Mouse (Mus musculus): Measurements from ENCODE around the gene Ssc5d. TPM values are rescaled to one million over a fixed set of nuclear protein-coding genes. Genes with fewer than 3 reads are reported as not detected.
"Not testable (repeated sequence)": the region's sequence is repeated elsewhere in the genome, so short reads cannot be mapped to it uniquely, and the experiment has no call there.

The Ssc5d gene
- 1 to 10 TPM; 1.4 to 2.3 TPM for total RNA-seq (2021)

DNA sequence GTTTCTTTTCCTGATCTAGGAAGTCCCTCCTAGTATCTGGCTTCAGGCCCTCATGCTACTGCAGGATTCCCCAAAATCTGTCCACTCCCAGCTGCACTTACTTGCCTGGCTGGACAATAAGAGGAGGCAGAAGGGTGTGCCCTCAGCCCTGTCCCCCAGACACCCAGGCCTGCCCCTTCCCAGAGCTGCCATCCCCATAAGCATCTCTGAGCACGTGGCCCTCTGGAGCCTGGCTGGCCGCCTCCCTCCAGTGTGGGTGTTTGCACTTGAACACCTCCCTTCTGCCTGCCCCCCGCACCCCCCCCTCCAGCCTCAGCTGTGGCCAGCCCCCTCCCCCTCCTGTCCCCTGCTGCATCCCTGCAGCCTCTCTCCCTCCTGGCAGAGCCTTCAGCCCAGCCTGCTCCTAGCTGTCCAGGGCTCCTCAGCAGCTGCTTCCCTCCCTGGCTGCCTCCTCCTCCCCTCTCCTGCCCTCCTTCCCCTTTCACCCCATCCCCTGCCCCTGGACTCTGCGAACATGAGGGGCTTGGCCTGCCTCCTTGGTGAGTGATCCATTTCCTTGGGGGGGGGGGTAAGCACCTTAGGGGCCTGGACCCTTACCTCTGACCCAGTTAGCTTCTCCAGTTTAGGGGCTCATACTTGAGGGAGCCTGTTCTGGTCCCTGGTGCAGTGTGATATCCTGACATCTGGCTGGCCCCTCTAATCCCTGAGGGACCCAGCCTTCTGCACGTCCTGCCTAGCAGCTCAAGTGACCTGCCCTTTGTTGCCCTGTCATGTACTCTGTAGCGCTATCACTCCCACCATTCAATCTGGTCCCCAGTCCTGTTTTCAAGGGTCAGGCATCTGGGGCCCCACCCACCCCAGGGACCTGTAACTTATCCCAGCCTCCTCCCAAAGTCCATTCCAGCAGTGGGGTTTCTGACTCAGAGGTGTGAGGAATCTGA, at the start of gene Ssc5d:
Ssc5d (plus strand) TSS at position 345 of the 941 bp plus-strand sequence.
- no peak for DNase-seq (ENCODE audit: extremely low spot score in 1 of 2, low spot score in 1 of 2)

GRCm38 (mm10) chr7:4876753-4877221, 48.8 kb upstream of the Ssc5d start, which contains the start of gene Isoc2a:
TSS of gene Isoc2a (plus strand) at chr7:4877153.
- DNase-seq (ENCODE audit: extremely low spot score in 1 of 2, low spot score in 1 of 2) = peak; percentile 61 to 62

DNA sequence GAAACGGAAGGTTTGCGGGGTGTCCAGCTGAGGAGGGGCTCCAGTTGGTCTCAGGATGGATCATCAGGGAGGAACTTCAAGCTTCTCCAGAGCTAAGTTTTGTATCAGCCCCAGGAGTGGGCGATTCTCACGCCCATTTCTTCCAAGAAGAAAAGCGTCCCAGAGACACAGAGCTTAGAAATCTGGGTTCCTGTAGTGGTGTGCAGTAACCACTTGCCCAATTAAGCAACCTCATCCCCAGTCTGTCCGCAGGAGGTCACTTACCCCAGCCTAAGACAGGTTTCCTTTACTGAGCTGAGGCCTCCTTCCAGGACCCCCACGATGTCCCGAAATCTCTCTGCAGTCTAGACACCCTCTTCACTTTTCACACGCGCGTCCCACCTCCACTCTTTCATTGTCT, 48.4 kb upstream of the Ssc5d start:
- no peak for DNase-seq (ENCODE audit: extremely low spot score in 1 of 2, low spot score in 1 of 2)

DNA sequence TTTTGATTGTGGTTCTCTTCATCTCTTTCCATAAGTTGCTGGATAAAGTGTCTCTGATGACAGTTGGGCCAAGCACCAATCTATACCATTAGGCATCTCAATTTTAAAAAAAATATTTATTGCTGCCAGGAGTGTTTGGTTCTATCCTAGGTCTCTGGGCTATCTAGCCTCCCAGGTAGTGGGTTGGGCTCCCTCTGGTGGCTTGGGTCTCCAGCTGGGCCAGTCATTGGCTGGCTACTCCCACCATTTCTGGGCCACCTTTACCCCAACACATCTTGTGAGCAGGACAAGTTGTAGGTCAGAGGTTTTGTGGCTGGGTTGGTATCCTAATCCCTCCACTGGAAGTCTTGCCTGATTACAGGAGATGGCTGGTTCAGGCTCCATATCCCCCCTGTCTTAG, 47.4 kb upstream of the Ssc5d start:
- no peak for DNase-seq (ENCODE audit: extremely low spot score in 1 of 2, low spot score in 1 of 2)

- DNase-seq (ENCODE audit: extremely low spot score in 1 of 2, low spot score in 1 of 2) = not testable (repeated sequence)
These were observed 46.5 kb upstream of the Ssc5d start for GRCm38 (mm10) chr7:4879036-4879435.

- no peak for DNase-seq (ENCODE audit: extremely low spot score in 1 of 2, low spot score in 1 of 2)
These were observed 38.9 kb upstream of the Ssc5d start for GRCm38 (mm10) chr7:4886680-4887079.

GRCm38 (mm10) chr7:4895186-4895585, 30.4 kb upstream of the Ssc5d start:
- no peak for DNase-seq (ENCODE audit: extremely low spot score in 1 of 2, low spot score in 1 of 2)

- DNase-seq (ENCODE audit: extremely low spot score in 1 of 2, low spot score in 1 of 2) = no peak
These were observed 26.5 kb upstream of the Ssc5d start for GRCm38 (mm10) chr7:4898851-4899648.

- no peak for DNase-seq (ENCODE audit: extremely low spot score in 1 of 2, low spot score in 1 of 2)
These were observed 25.7 kb upstream of the Ssc5d start for GRCm38 (mm10) chr7:4899649-4900522.

DNA sequence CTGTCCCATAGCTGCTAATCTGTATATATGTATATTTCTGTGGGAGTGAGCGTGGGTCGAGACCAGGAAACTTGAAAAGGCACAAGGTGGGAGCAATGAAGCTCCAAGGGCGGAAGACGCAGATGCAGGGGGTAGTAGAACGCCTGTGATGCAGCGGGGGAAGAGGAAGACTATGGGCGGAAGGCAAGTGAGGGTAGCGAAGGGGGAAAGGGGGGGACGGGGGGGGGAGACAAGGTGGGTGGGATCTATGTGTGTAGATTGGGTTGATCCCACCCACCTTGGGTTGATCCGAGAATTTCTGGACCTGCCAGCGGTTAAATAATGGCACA, 25.1 kb upstream of the Ssc5d start:
- DNase-seq (ENCODE audit: extremely low spot score in 1 of 2, low spot score in 1 of 2) = no peak

DNA sequence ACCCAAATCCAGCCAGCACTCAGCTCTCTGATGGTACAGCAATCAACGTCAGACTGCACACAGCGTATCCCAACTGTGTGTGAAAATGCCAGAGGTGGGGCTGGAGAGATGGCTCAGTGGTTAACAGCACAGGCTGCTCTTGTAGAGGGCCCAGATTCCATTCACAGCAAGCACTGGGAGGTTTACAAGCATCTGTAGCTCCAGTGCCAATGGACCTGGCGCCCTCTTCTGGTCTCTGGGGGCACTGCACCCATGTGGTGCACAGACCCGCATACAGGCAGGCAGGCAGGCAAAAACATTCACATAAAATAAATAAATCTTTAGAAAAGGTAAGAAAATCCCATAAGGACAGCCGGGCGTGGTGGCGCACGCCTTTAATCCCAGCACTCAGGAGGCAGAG, 24.4 kb upstream of the Ssc5d start:
- no peak for DNase-seq (ENCODE audit: extremely low spot score in 1 of 2, low spot score in 1 of 2)

GRCm38 (mm10) chr7:4902404-4902803, 23.2 kb upstream of the Ssc5d start:
- DNase-seq (ENCODE audit: extremely low spot score in 1 of 2, low spot score in 1 of 2) = no peak

DNA sequence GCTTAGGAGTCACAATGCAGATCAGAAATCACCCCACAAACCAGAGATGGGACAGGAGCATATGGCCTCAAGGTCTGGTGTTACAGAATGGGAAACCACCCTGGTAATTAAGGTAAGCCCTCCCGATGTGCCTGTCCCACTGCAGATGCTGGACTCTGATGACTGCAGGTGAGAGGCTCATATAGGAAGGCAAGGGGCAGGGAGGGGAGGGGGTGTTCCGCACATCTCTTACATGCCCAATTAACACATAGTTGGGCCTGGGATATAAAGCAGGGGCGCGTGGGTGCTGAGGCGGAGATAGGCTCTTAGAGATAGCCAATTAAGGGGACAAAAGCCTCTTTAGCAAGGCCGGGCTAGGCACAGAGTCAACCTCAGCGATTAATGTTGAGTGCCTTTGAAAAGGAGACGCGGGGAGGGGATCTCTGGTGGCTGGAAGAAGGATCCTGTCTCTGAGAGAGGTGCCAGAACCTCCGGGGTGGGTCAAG, 19.1 kb upstream of the Ssc5d start, which contains the start of gene Gm36210:
Gm36210 (minus strand) TSS at position 51 of the 485 bp plus-strand sequence.
- DNase-seq (ENCODE audit: extremely low spot score in 1 of 2, low spot score in 1 of 2) = no peak

DNA sequence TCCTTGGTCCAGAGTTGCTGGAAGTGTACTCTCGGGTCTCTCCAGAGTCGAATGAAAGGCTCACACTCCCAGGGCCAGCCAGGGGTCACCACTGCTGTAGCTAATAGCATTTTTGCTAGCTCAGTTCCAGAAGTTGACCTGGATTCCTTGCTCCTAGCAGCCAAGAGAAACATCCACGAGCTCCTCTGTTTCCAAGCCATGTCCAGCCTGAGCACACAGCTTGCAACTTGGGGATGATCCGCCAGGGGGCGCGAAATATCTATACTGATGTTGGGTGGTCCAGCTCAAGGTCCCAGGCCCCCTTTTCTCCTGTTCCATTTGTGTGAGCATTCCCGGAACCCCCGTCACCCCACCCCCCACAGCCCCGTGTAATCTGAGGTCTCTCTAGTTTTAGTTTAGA, 14.0 kb upstream of the Ssc5d start:
- peak in 1 of 2 experiments; percentile 79 for DNase-seq (ENCODE audit: extremely low spot score in 1 of 2, low spot score in 1 of 2)

- no peak for DNase-seq (ENCODE audit: extremely low spot score in 1 of 2, low spot score in 1 of 2)
These were observed 13.3 kb upstream of the Ssc5d start for GRCm38 (mm10) chr7:4912248-4912647.

DNA sequence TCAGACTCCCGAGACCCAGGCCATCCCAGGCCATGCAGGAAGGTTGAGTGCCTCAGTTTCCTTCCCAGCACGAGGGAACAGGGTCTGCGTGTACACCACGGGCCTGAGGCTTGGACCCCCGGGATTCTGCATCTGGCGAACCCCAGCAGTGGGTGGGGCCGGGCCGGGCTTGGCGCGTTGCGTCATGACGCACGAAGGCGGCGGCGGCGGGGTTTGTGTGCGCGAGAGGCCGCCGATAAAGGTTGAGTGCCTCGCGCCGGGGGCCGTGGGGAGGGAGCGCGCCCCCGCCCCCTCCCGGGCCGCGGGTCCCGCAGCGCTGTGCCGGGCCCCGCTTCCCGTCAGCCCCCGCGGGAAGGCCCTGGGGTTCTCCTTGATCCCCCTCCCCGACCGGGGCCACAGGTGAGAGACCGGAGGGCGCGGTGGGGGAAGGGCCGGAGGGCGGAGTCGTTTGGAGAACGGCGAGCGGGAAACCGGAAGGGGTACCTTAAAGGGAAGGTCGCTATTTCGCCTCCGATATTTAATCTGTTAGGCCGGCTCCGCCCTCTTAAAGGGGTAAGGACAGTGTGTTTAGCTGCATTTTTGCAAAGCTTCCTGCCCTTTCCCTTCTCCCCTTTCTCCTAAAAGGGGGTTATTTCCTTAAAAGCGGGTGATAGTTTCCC, 10.4 kb upstream of the Ssc5d start, which contains the start of gene Zfp628:
Zfp628 (plus strand) TSS at position 211 of the 659 bp plus-strand sequence.
- peak; percentile 90 to 97 for DNase-seq (ENCODE audit: extremely low spot score in 1 of 2, low spot score in 1 of 2)

GRCm38 (mm10) chr7:4915669-4916416, 9.7 kb upstream of the Ssc5d start:
- no peak for DNase-seq (ENCODE audit: extremely low spot score in 1 of 2, low spot score in 1 of 2)

GRCm38 (mm10) chr7:4917494-4917893, 8.1 kb upstream of the Ssc5d start:
- no peak for DNase-seq (ENCODE audit: extremely low spot score in 1 of 2, low spot score in 1 of 2)

- no peak for DNase-seq (ENCODE audit: extremely low spot score in 1 of 2, low spot score in 1 of 2)
These were observed 6.9 kb upstream of the Ssc5d start for GRCm38 (mm10) chr7:4918681-4919080.

Measured in layer of hippocampus, postnatal 25 days (tissue).